Mouse (Mus musculus): ENCODE measurements around the gene Olfr553. TPM values are rescaled to one million over a fixed set of nuclear protein-coding genes. Genes with fewer than 3 reads are reported as not detected.

Olfr553 gene
- polyA plus RNA-seq, 1 experiment from 2014 or later = not detected

Other genes starting within 250 kb of the Olfr553 start
- 35.3 and 37.6 TPM in 2 replicates for gene Rrm1, start 176.5 kb downstream of the Olfr553 start, polyA plus RNA-seq (2014; fragmentation: Nextera tagmentation; extraction: Ambion mirVana)
- gene Olfr543, start 136.5 kb downstream of the Olfr553 start, polyA plus RNA-seq (2014; fragmentation: Nextera tagmentation; extraction: Ambion mirVana) = 0.80 and 1.3 TPM in 2 replicates
- gene Olfr544, start 129.9 kb downstream of the Olfr553 start, polyA plus RNA-seq (2014; fragmentation: Nextera tagmentation; extraction: Ambion mirVana) = 0.12 and 0.21 TPM in 2 replicates
- 0.19 and 0.37 TPM in 2 replicates for gene Olfr545, start 118.6 kb downstream of the Olfr553 start, polyA plus RNA-seq (2014; fragmentation: Nextera tagmentation; extraction: Ambion mirVana)
- not detected in 2 replicates for gene Olfr547, start 83.5 kb downstream of the Olfr553 start, polyA plus RNA-seq (2014; fragmentation: Nextera tagmentation; extraction: Ambion mirVana)
- gene Olfr548-ps1, start 77.3 kb downstream of the Olfr553 start, polyA plus RNA-seq (2014; fragmentation: Nextera tagmentation; extraction: Ambion mirVana) = not detected in 2 replicates
- not detected in 2 replicates for gene Olfr549, start 68.3 kb downstream of the Olfr553 start, polyA plus RNA-seq (2014; fragmentation: Nextera tagmentation; extraction: Ambion mirVana)
- gene Trim21, start 52.7 kb downstream of the Olfr553 start, polyA plus RNA-seq (2014; fragmentation: Nextera tagmentation; extraction: Ambion mirVana) = 0.11 and 0.58 TPM in 2 replicates
- not detected in 2 replicates for gene Olfr550, start 46.8 kb downstream of the Olfr553 start, polyA plus RNA-seq (2014; fragmentation: Nextera tagmentation; extraction: Ambion mirVana)
- gene Olfr551, start 26.3 kb downstream of the Olfr553 start, polyA plus RNA-seq (2014; fragmentation: Nextera tagmentation; extraction: Ambion mirVana) = not detected in 2 replicates
- not detected in 2 replicates for gene Olfr552, start 20.4 kb downstream of the Olfr553 start, polyA plus RNA-seq (2014; fragmentation: Nextera tagmentation; extraction: Ambion mirVana)
- gene Olfr554, start 20.2 kb upstream of the Olfr553 start, polyA plus RNA-seq (2014; fragmentation: Nextera tagmentation; extraction: Ambion mirVana) = not detected in 2 replicates
- not detected in 2 replicates for gene Olfr555, start 40.6 kb upstream of the Olfr553 start, polyA plus RNA-seq (2014; fragmentation: Nextera tagmentation; extraction: Ambion mirVana)
- gene Olfr556, start 46.7 kb upstream of the Olfr553 start, polyA plus RNA-seq (2014; fragmentation: Nextera tagmentation; extraction: Ambion mirVana) = not detected in 2 replicates
- 8.0 and 8.7 TPM in 2 replicates for gene Trim68, start 69.1 kb upstream of the Olfr553 start, polyA plus RNA-seq (2014; fragmentation: Nextera tagmentation; extraction: Ambion mirVana)
- gene Olfr557, start 77.7 kb upstream of the Olfr553 start, polyA plus RNA-seq (2014; fragmentation: Nextera tagmentation; extraction: Ambion mirVana) = not detected in 2 replicates
- gene Olfr558, start 84.0 kb upstream of the Olfr553 start, polyA plus RNA-seq (2014; fragmentation: Nextera tagmentation; extraction: Ambion mirVana) = 0.12 and 0.36 TPM in 2 replicates
- gene Olfr33, start 100.9 kb upstream of the Olfr553 start, polyA plus RNA-seq (2014; fragmentation: Nextera tagmentation; extraction: Ambion mirVana) = not detected in 2 replicates
- not detected in 2 replicates for gene Olfr559, start 109.3 kb upstream of the Olfr553 start, polyA plus RNA-seq (2014; fragmentation: Nextera tagmentation; extraction: Ambion mirVana)
- not detected in 2 replicates for gene Olfr560, start 141.1 kb upstream of the Olfr553 start, polyA plus RNA-seq (2014; fragmentation: Nextera tagmentation; extraction: Ambion mirVana)
- gene Olfr78, start 141.3 kb upstream of the Olfr553 start, polyA plus RNA-seq (2014; fragmentation: Nextera tagmentation; extraction: Ambion mirVana) = 0.19 TPM in 1 of 2 replicates, not detected in the other
- not detected in 2 replicates for gene Olfr561, start 153.0 kb upstream of the Olfr553 start, polyA plus RNA-seq (2014; fragmentation: Nextera tagmentation; extraction: Ambion mirVana)
- gene Olfr564, start 185.3 kb upstream of the Olfr553 start, polyA plus RNA-seq (2014; fragmentation: Nextera tagmentation; extraction: Ambion mirVana) = not detected in 2 replicates
- gene Olfr566, start 240.5 kb upstream of the Olfr553 start, polyA plus RNA-seq (2014; fragmentation: Nextera tagmentation; extraction: Ambion mirVana) = not detected in 2 replicates